Mouse (Mus musculus) heart, embryonic 13.5 days (tissue): Measurements from ENCODE around the gene Fignl1. TPM values are rescaled to one million over a fixed set of nuclear protein-coding genes. Genes with fewer than 3 reads are reported as not detected.

Experiments
- ATAC-seq: fragments of 200-750 bp; cut with Nextera tagmentation; 2 replicates; pipeline ENCODE4 v1.8.0; 2017; ENCODE audit warnings: moderate TSS enrichment; ENCODE audit not compliant: insufficient number of reproducible peaks, low FRiP score, low TSS enrichment; ENCODE audit errors: extremely low read depth
- H3K27ac ChIP-seq: fragments of 300-500 bp; sonication (generic); replicated peaks from 2 replicates; pipeline ENCODE4 v1.5.1; 2015; ENCODE audit warnings: moderate library complexity, mild to moderate bottlenecking, inconsistent platforms
- H3K27me3 ChIP-seq: fragments of 300-500 bp; sonication (generic); replicated peaks from 2 replicates; pipeline ENCODE4 v1.6.1; 2015; ENCODE audit warnings: mild to moderate bottlenecking, inconsistent platforms
- H3K36me3 ChIP-seq: fragments of 300-500 bp; sonication (generic); 2 replicates; pipeline ENCODE4 v1.6.1; 2015; ENCODE audit warnings: mild to moderate bottlenecking, inconsistent platforms
- H3K4me1 ChIP-seq: fragments of 300-500 bp; sonication (generic); 2 replicates; pipeline ENCODE4 v1.6.1; 2015; ENCODE audit warnings: inconsistent platforms
- H3K4me2 ChIP-seq: fragments of 300-500 bp; sonication (generic); 2 replicates; pipeline ENCODE4 v1.6.1; 2015; ENCODE audit warnings: inconsistent platforms, mild to moderate bottlenecking, moderate library complexity
- H3K4me3 ChIP-seq: fragments of 300-500 bp; sonication (generic); 2 replicates; pipeline ENCODE4 v1.5.1; 2015; ENCODE audit warnings: moderate library complexity, mild to moderate bottlenecking, inconsistent platforms
- H3K9ac ChIP-seq: fragments of 300-500 bp; sonication (generic); 2 replicates; pipeline ENCODE4 v1.6.1; 2015; ENCODE audit warnings: inconsistent platforms, mild to moderate bottlenecking, moderate library complexity
- H3K9me3 ChIP-seq: fragments of 300-500 bp; sonication (generic); 2 replicates; pipeline ENCODE4 v1.6.1; 2016; ENCODE audit warnings: inconsistent platforms
- WGBS: fragments of 180-500 bp; shearing (Covaris S2); methylation state at CpG from one replicate; pipeline ENCODE4 v1.1.7; 2015; ENCODE audit warnings: mixed read lengths; 5-methylcytosine and 5-hydroxymethylcytosine counted together
- polyA plus RNA-seq: library from polyadenylated mRNA; unstranded; fragments of >200 nt; fragmentation: Nextera tagmentation; extraction: Ambion mirVana; gene quantifications from 2 replicates; pipeline ENCODE4 v1.2.1, GENCODE M21; 2015

Fignl1 gene
- polyA plus RNA-seq, 1 experiment from 2014 or later: 52.9 TPM

- Histone ChIP-seq H3K4me3 (0 out of 2 replicates have a peak overlapping the region, but pooled peaks have one; percentile 12), H3K4me1 (peaks cover 81% of the 10 kb centered on the region), H3K4me2 (peak overlapping the region; percentile 50), H3K27ac (peak overlapping the region; percentile 99), H3K9ac (peak overlapping the region; percentile 80), H3K9me3 (no peaks in the 10 kb centered on the region), H3K36me3 (0 out of 2 replicates have a peak, but pooled peaks cover 3% of the 10 kb centered on the region), H3K27me3 (no peaks in the 10 kb centered on the region)
- no peak for ATAC-seq
- 10% methylated on average over 20 of the region's 20 CpGs for WGBS
Measured at GRCm38 (mm10) chr11:11822181-11823095, 13.7 kb upstream of the Fignl1 start.

GRCm38 (mm10) chr11:11821387-11821975 is 12.7 kb upstream of the Fignl1 start:
- Histone ChIP-seq H3K4me3 (0 out of 2 replicates have a peak overlapping the region, but pooled peaks have one; percentile 12), H3K4me1 (peaks cover 74% of the 10 kb centered on the region)
- 8% methylated on average over 16 of the region's 16 CpGs for WGBS

GRCm38 (mm10) chr11:11820737-11821136 is 12.0 kb upstream of the Fignl1 start:
- H3K4me3 ChIP-seq: no peak overlapping the region
- WGBS: 36% methylated on average over 3 of the region's 3 CpGs
- 0 out of 2 replicates have a peak, but pooled peaks cover 3% of the 10 kb centered on the region for H3K36me3 ChIP-seq
- H3K9me3 ChIP-seq: no peaks in the 10 kb centered on the region
- no peaks in the 10 kb centered on the region for H3K27me3 ChIP-seq
- peak overlapping the region; percentile 80 for H3K9ac ChIP-seq
- H3K4me2 ChIP-seq: no peak overlapping the region
- ATAC-seq: no peak
- peak overlapping the region; percentile 99 for H3K27ac ChIP-seq
- H3K4me1 ChIP-seq: peaks cover 74% of the 10 kb centered on the region

More at GRCm38 (mm10) chr11:11821387-11821975, 12.7 kb upstream of the Fignl1 start:
- Histone ChIP-seq H3K27me3 (no peaks in the 10 kb centered on the region), H3K9me3 (no peaks in the 10 kb centered on the region), H3K4me2 (peak overlapping the region; percentile 50), H3K9ac (peak overlapping the region; percentile 80), H3K36me3 (0 out of 2 replicates have a peak, but pooled peaks cover 3% of the 10 kb centered on the region), H3K27ac (peak overlapping the region; percentile 99)
- peak; percentile 57; the same call in 1 of the 2 replicates for ATAC-seq

- Histone ChIP-seq H3K4me3 (no peak overlapping the region), H3K4me2 (no peak overlapping the region), H3K4me1 (peaks cover 74% of the 10 kb centered on the region), H3K27ac (peak overlapping the region; percentile 99), H3K9me3 (no peaks in the 10 kb centered on the region), H3K27me3 (no peaks in the 10 kb centered on the region), H3K9ac (peak overlapping the region; percentile 55; the same call in 1 of the 2 replicates), H3K36me3 (0 out of 2 replicates have a peak, but pooled peaks cover 3% of the 10 kb centered on the region)
- WGBS: 0% methylated on average over 2 of the region's 2 CpGs
- ATAC-seq: no peak
Measured at GRCm38 (mm10) chr11:11820251-11820650, 11.5 kb upstream of the Fignl1 start.

- no peak for ATAC-seq
- Histone ChIP-seq H3K4me3 (no peak overlapping the region), H3K36me3 (0 out of 2 replicates have a peak, but pooled peaks cover 3% of the 10 kb centered on the region), H3K4me2 (no peak overlapping the region), H3K27ac (no peak overlapping the region), H3K27me3 (no peaks in the 10 kb centered on the region), H3K9me3 (no peaks in the 10 kb centered on the region), H3K4me1 (peaks cover 74% of the 10 kb centered on the region), H3K9ac (no peak overlapping the region)
- WGBS: 91% methylated on average over 5 of the region's 5 CpGs
Measured at GRCm38 (mm10) chr11:11819206-11819605, 10.4 kb upstream of the Fignl1 start.

DNA sequence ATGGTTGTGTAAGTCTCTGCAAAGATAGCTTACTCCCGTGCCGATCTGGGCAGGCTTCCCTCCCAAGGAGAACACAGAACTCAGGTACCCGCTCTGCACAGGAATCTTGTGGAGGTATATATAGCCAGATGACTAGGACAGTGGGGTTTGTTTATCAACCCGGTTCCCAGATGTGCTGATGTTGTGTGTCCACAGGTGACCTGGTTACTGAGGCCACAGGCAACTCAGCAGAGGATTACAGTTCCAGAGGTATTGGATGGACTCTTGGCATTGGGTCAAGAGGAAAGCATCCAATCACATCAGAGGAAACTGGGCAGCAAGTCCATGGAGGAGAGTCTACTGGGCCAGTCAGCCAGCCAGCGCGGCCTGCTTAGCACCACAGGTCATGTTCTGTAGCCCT is 10.0 kb upstream of the Fignl1 start:
- H3K4me1 ChIP-seq: peaks cover 74% of the 10 kb centered on the region
- 90% methylated on average over 6 of the region's 6 CpGs for WGBS
- H3K4me2 ChIP-seq: no peak overlapping the region
- no peaks in the 10 kb centered on the region for H3K9me3 ChIP-seq
- H3K9ac ChIP-seq: no peak overlapping the region
- ATAC-seq: no peak
- no peak overlapping the region for H3K27ac ChIP-seq
- no peaks in the 10 kb centered on the region for H3K27me3 ChIP-seq
- no peak overlapping the region for H3K4me3 ChIP-seq
- 0 out of 2 replicates have a peak, but pooled peaks cover 3% of the 10 kb centered on the region for H3K36me3 ChIP-seq

DNA sequence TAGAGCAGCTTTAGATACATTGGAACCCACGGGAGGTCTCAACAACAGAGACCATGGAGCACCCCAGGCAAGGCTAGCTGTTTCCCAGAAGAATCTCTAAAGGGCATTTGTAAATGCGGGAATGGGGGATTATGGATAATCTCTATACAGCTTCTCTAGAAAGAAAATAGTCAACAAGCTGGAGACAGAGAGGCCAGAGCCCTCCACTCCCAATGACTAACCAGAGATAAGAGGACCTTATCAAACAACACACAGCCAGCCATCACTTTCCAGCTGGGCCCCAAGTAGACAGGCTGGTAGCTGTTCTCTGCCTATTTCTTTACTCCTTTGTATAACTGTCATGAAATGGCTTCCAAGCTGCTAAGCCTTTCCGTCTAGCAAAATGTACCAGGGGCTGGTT is 7.0 kb upstream of the Fignl1 start:
- H3K27me3 ChIP-seq: no peaks in the 10 kb centered on the region
- H3K4me3 ChIP-seq: no peak overlapping the region
- 20% methylated on average over 3 of the region's 3 CpGs for WGBS
- H3K9me3 ChIP-seq: no peaks in the 10 kb centered on the region
- no peak overlapping the region for H3K9ac ChIP-seq
- no peak for ATAC-seq
- peak overlapping the region; percentile 43 for H3K27ac ChIP-seq
- H3K4me1 ChIP-seq: peaks cover 57% of the 10 kb centered on the region
- no peak overlapping the region for H3K4me2 ChIP-seq
- 0 out of 2 replicates have a peak, but pooled peaks cover 3% of the 10 kb centered on the region for H3K36me3 ChIP-seq

DNA sequence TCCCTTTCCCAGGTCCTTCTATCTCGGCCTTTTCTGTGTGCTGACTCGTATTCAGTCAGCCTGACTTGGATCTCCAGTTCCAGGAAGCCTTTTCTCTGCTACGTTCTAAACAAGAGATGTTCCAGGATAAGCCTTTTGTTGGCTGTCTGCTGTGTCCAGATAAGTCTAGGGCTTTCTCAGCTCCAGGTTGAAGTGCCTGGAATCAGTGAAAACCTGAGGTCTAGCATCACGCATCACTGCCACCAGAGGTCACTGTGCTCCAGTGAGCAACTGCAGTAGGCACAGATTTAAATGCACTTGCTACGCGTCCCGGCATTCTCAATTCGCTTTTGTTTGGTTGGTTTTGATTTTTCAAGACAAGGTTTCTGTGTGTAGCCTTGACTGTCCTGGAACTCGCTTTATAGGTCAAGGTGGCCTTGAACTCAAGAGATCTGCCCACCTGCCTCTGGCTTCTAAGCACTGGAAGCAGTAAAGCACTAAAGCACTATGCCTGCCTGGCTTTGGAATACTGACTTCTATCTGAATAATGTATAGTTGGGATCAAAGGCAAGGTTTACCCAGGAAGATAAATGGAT is 3.2 kb upstream of the Fignl1 start:
- H3K27me3 ChIP-seq: no peaks in the 10 kb centered on the region
- WGBS: 11% methylated on average over 9 of the region's 9 CpGs
- peak overlapping the region; percentile 69 for H3K27ac ChIP-seq
- peaks cover 63% of the 10 kb centered on the region for H3K4me1 ChIP-seq
- no peaks in the 10 kb centered on the region for H3K36me3 ChIP-seq
- peak overlapping the region; percentile 28 for H3K4me3 ChIP-seq
- peak overlapping the region; percentile 78 for H3K9ac ChIP-seq
- peak overlapping the region; percentile 64 for H3K4me2 ChIP-seq
- H3K9me3 ChIP-seq: no peaks in the 10 kb centered on the region
- ATAC-seq: no peak

- Histone ChIP-seq H3K4me1 (peaks cover 50% of the 10 kb centered on the region), H3K27ac (peak overlapping the region; percentile 100)
- 8% methylated on average over 11 of the region's 11 CpGs for WGBS
Measured at GRCm38 (mm10) chr11:11809404-11810175, 828 bp upstream of the Fignl1 start.

DNA sequence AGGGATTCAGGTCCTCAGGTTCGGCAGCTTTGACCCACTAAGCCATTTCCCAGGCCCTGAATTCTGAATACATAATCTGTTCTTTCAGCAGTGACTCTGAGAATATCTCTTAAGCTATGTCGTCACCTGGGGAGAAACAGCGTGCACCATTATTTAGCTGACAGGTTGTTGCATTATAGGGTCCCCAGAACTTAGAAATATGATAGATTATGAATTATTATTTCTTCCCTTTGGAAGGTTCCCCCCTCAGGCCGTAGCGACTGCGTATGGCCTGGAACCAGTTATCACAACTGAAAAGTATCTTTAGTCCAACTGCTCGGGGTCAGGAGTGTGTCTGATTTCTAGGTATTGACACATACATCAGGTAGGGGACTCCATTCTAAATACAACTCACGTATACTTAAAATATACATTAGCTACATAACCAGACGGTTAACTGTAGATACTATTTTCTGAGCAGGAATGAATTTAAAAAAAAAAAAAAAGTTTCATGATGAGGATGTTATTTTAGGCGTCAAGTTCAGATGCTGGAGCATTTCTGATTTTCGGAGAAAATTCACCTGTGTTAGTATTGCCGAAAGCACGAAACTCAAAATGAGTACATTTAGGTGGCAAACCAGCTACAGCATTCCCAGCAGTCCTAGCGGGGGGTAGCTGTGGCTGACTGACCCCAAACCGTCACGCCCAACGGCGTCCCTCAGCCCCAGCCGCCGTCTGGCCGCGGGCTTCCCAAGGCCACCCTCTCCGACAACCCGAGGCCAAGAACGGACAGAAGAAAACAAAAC is 535 bp downstream of the Fignl1 start:
- H3K4me1 ChIP-seq: peaks cover 41% of the 10 kb centered on the region
- H3K9ac ChIP-seq: peak overlapping the region; percentile 90
- ATAC-seq: no peak
- no peaks in the 10 kb centered on the region for H3K9me3 ChIP-seq
- WGBS: 5% methylated on average over 25 of the region's 25 CpGs
- H3K27ac ChIP-seq: peak overlapping the region; percentile 100
- peaks cover 31% of the 10 kb centered on the region for H3K36me3 ChIP-seq
- H3K4me2 ChIP-seq: peak overlapping the region; percentile 86
- peak overlapping the region; percentile 67 for H3K4me3 ChIP-seq
- H3K27me3 ChIP-seq: no peaks in the 10 kb centered on the region

More at GRCm38 (mm10) chr11:11809404-11810175, 828 bp upstream of the Fignl1 start:
- 0 out of 2 replicates have a peak, but pooled peaks have one; percentile 0 for ATAC-seq
- H3K4me3 ChIP-seq: peak overlapping the region; percentile 67
- peaks cover 17% of the 10 kb centered on the region for H3K36me3 ChIP-seq
- no peaks in the 10 kb centered on the region for H3K27me3 ChIP-seq
- no peaks in the 10 kb centered on the region for H3K9me3 ChIP-seq
- H3K9ac ChIP-seq: peak overlapping the region; percentile 90
- H3K4me2 ChIP-seq: peak overlapping the region; percentile 86
